Mouse (Mus musculus): Measurements from ENCODE around the gene Cand2. TPM values are rescaled to one million over a fixed set of nuclear protein-coding genes. Genes with fewer than 3 reads are reported as not detected.
"Not testable (repeated sequence)": the region's sequence is repeated elsewhere in the genome, so short reads cannot be mapped to it uniquely, and the experiment has no call there.

The Cand2 gene
- polyA plus RNA-seq, 1 experiment from 2014 or later = 66.9 TPM

DNA sequence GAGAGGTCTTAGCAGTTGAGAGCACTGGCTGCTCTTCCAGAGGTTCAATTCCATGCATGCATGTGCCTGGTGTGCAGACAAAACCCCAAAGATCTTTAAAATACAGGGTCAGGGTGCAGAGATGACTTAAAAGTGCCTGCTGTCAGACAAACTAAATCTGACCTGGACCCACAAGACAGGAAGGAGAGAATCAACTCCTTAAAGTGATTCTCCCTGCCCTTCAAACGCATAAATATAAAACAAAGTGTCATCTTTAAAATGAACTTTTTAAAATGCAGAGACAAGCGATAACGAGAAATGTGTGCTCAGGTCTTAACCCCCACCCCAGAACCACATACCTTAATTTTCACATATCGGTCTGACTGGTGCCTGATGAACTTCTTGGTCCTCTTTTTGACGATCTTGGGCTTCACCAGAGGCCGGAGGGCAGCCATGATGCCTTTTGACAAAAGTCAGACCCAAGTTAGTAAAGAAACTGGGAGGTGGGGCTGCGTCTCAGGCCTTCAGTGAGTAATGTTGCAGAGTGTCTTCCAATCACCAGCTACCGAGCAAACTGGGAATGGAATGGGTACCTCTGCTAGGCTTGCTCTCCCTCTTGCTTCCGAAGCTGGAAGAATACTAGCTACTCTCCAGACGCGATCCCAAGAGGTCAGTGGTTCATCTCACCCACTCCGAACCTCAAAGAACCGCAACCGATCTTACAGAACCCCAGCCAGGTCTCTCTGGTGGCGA is 33.3 kb downstream of the Cand2 start:
- Histone ChIP-seq H3K36me3 (peaks cover 49% of the 10 kb centered on the region), H3K4me1 (replicated peaks) (peaks cover 20% of the 10 kb centered on the region), H3K27ac (peak overlapping the region; percentile 99), H3K4me2 (peak overlapping the region; percentile 80), H3K4me3 (replicated peaks) (peak overlapping the region; percentile 94), H3K9me3 (no peaks in the 10 kb centered on the region), H3K27me3 (no peaks in the 10 kb centered on the region), H3K9ac (replicated peaks) (peak overlapping the region; percentile 99)
- no peak for ATAC-seq (ENCODE audit: insufficient number of reproducible peaks, insufficient read depth, low FRiP score, low TSS enrichment, low read depth)
- WGBS = 3% methylated on average over 15 of the region's 15 CpGs

DNA sequence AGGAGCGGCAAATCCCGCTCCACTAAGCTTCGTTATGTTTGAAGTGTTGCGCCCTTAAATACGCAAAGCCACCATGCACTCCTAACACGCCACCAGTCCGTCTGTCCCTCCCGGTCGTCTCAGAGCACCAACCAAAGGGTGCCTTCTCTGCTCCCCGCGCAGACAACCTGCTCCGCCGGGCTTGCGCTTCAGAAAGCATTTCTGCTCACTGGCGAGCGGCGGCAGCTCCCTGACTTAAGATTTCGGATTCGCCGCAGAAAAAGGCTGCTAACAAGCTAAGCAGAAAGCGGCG is 33.8 kb downstream of the Cand2 start:
- H3K4me2 ChIP-seq = peak overlapping the region; percentile 80
- no peaks in the 10 kb centered on the region for H3K27me3 ChIP-seq
- H3K4me3 ChIP-seq (replicated peaks) = peak overlapping the region; percentile 94
- WGBS = under 1% methylated on average over 22 of the region's 22 CpGs
- no peak for ATAC-seq (ENCODE audit: insufficient number of reproducible peaks, insufficient read depth, low FRiP score, low TSS enrichment, low read depth)
- H3K4me1 ChIP-seq (replicated peaks) = peaks cover 20% of the 10 kb centered on the region
- H3K27ac ChIP-seq = peak overlapping the region; percentile 99
- H3K9ac ChIP-seq (replicated peaks) = peak overlapping the region; percentile 99
- peaks cover 44% of the 10 kb centered on the region for H3K36me3 ChIP-seq
- no peaks in the 10 kb centered on the region for H3K9me3 ChIP-seq

DNA sequence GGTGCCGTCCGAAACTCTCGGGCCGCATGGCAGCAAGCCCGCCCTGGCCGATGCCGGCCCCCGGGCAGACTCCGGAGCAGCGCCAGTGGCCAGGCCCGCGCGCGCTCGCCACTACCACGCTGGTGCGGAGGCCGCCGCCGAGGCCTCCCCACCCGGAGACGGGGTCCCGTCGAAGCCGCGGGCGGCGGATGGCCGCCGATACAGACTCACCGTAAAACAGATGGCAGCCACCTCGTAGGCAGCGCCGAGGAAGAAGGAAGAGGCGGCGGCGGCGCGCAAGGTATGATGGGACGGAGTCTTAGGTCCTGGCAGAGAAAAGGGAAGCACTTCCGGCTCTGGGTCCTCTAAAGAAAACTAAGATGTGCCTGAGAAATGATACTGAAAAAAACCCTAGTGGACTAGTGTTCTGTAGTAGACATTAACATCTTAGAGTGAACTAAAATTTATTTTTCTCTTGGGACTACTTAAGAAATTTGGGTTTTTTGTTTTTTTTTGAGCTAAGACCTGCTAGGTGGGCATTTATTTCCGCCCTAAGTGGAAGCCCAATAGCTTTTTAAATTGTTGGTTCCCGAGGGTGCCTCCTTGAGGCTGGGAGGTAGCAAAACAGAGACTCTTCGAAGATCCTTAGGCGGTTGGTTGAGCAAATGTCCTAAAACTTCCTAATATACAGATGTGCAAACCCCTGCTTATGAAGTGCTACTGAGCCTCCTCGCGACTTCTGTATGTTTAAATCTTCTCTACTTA is 34.3 kb downstream of the Cand2 start, which contains the start of gene Rpl32:
Rpl32 (minus strand) TSS at position 260 of the 744 bp plus-strand sequence.
- Histone ChIP-seq H3K4me1 (replicated peaks) (peaks cover 20% of the 10 kb centered on the region), H3K4me2 (peak within 1 kb of the TSS; percentile 80), H3K27ac (peak within 1 kb of the TSS; percentile 99), H3K9ac (replicated peaks) (peak within 1 kb of the TSS; percentile 99), H3K27me3 (no peaks in the 10 kb centered on the region), H3K9me3 (no peaks in the 10 kb centered on the region), H3K36me3 (peaks cover 39% of the 10 kb centered on the region), H3K4me3 (replicated peaks) (peak within 1 kb of the TSS; percentile 94)
- ATAC-seq (ENCODE audit: insufficient number of reproducible peaks, insufficient read depth, low FRiP score, low TSS enrichment, low read depth) = peak; percentile 38; the same call in 1 of the 2 replicates
- under 1% methylated on average over 47 of the region's 47 CpGs for WGBS

DNA sequence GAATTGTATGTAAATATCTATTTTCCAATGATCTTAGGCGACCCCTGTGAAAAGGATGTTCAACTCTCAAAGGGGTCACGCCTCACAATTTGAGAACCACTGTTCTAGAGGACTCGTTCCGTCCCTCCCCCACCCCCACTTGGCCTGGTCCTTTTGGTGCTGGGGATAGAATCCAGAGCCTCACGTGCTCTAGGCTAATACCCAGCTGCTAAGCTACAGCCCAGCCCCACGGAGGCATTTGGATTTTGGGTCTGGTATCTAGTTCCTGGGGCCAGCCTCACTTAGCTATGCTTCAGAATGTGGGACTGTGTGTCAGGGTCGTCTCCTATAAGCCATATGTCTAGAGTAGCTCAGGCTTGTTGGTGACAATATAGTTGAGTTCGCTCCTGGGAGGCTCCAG is 37.3 kb downstream of the Cand2 start:
- H3K9me3 ChIP-seq = no peaks in the 10 kb centered on the region
- 76% methylated on average over 8 of the region's 8 CpGs for WGBS
- no peak for ATAC-seq (ENCODE audit: insufficient number of reproducible peaks, insufficient read depth, low FRiP score, low TSS enrichment, low read depth)

DNA sequence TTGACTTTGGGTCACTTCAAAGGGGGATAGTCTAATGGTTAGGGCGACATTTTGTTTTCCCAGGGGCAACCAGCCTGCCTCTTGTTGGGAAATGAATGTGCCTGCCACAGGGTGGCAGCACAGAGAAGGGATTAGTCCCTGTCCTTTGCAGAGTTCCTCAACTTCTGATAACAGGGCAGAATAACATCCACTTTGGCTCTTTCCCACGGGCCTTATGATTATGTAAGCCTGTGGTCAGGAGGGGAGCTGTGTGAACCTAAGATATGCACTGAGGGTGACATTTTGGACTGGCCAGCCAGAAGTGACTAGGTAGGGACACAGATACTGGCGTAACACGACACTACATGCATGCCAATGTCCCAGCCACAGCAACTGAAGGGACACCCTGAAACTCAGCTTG is 39.8 kb downstream of the Cand2 start:
- WGBS = 36% methylated on average over 4 of the region's 4 CpGs
- Histone ChIP-seq H3K4me3 (replicated peaks) (no peak overlapping the region), H3K4me2 (no peak overlapping the region), H3K27me3 (no peaks in the 10 kb centered on the region), H3K9ac (replicated peaks) (no peak overlapping the region), H3K9me3 (no peaks in the 10 kb centered on the region), H3K4me1 (replicated peaks) (no peaks in the 10 kb centered on the region), H3K36me3 (no peaks in the 10 kb centered on the region), H3K27ac (no peak overlapping the region)
- no peak for ATAC-seq (ENCODE audit: insufficient number of reproducible peaks, insufficient read depth, low FRiP score, low TSS enrichment, low read depth)

More for the DNA sequence above, 37.3 kb downstream of the Cand2 start:
- Histone ChIP-seq H3K36me3 (peaks cover 9% of the 10 kb centered on the region), H3K9ac (replicated peaks) (no peak overlapping the region), H3K4me3 (replicated peaks) (no peak overlapping the region), H3K27ac (no peak overlapping the region), H3K4me2 (no peak overlapping the region), H3K4me1 (replicated peaks) (peaks cover 10% of the 10 kb centered on the region), H3K27me3 (no peaks in the 10 kb centered on the region)

DNA sequence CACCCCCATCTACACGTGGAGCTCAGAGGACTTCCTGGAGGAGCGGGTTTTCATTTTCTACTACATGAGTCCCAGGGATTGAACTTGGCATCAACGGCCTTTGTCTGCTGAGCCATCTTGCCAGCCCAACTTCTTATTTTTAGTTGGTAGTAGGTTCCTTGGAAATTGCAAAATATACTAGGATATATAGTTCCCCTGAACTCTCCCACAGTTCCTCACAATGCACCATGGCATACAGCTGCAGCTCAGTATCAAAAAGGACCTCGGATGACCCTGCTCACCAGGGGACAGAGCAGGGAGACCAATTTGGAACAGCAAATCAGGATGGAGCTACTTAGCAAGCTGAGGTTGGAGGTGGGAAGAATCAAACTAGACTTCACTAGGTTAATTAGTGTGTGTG is 40.7 kb downstream of the Cand2 start:
- WGBS = 80% methylated on average over 4 of the region's 4 CpGs
- H3K4me3 ChIP-seq (replicated peaks) = no peak overlapping the region
- no peak for ATAC-seq (ENCODE audit: insufficient number of reproducible peaks, insufficient read depth, low FRiP score, low TSS enrichment, low read depth)
- no peaks in the 10 kb centered on the region for H3K36me3 ChIP-seq
- no peak overlapping the region for H3K4me2 ChIP-seq
- no peak overlapping the region for H3K9ac ChIP-seq (replicated peaks)
- no peaks in the 10 kb centered on the region for H3K27me3 ChIP-seq
- H3K9me3 ChIP-seq = no peaks in the 10 kb centered on the region
- no peak overlapping the region for H3K27ac ChIP-seq
- H3K4me1 ChIP-seq (replicated peaks) = 0 out of 2 replicates have a peak, but pooled peaks cover 2% of the 10 kb centered on the region

DNA sequence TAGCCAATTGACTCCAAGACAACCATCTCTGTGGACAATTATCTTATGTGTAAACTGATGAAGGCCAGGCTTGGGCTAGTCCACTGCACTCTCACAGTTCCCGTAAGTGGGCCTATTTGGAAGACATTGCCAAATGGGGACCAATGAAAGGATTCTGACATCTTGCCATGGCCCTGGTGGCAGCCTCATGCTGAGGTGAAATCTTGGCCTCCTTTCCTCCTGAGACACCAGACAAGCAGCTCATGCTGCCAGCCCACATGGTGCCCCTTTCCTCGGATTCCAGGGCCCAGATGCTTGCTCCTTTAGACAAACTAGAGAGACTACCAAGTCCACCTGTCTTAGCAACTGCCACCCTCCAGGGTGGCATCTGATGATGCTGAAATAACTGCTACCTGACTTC is 43.8 kb downstream of the Cand2 start:
- no peaks in the 10 kb centered on the region for H3K27me3 ChIP-seq
- H3K9ac ChIP-seq (replicated peaks) = no peak overlapping the region
- 59% methylated on average over 2 of the region's 2 CpGs for WGBS
- H3K4me3 ChIP-seq (replicated peaks) = no peak overlapping the region
- H3K36me3 ChIP-seq = no peaks in the 10 kb centered on the region
- no peaks in the 10 kb centered on the region for H3K9me3 ChIP-seq
- H3K4me1 ChIP-seq (replicated peaks) = 0 out of 2 replicates have a peak, but pooled peaks cover 3% of the 10 kb centered on the region
- H3K27ac ChIP-seq = no peak overlapping the region
- no peak overlapping the region for H3K4me2 ChIP-seq
- ATAC-seq (ENCODE audit: insufficient number of reproducible peaks, insufficient read depth, low FRiP score, low TSS enrichment, low read depth) = no peak

DNA sequence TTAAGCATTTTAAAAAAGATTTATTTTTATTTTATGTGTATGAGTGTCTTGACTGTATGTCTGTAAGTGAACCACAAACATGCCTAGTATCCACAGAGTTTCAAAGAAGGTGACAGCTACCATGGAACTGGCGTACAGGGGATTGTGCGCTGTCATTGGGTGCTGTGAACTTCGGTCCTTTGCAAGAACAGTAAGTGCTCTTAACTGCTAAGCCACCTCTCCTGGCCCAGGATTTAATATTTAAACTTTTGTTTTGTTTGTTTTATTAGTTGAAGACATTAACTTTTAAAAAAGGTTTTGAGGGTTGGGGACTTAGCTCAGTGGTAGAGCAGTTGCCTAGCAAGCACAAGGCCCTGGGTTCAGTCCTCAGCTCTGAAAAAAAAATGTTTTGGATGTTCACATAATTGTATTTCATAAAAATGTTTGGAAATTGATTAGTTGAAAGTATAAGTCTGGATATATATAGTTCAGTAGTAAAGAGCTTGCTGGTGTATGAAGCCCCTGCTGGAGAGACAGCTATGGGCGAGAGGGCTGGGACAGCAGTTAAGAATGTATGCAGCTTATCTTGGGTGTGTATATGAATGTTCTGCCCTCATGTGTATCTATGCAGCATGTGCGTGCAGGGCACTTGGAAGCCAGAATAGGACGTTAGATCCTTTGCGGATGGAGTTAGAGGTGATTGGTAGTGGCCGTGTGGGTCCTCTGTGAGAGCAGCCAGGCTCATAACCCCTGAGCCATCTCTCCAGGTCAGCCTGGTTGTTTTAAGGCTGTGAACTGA is 47.1 kb downstream of the Cand2 start:
- H3K4me2 ChIP-seq = no peak overlapping the region
- H3K27ac ChIP-seq = no peak overlapping the region
- no peaks in the 10 kb centered on the region for H3K9me3 ChIP-seq
- H3K36me3 ChIP-seq = no peaks in the 10 kb centered on the region
- no peaks in the 10 kb centered on the region for H3K27me3 ChIP-seq
- H3K9ac ChIP-seq (replicated peaks) = no peak overlapping the region
- H3K4me3 ChIP-seq (replicated peaks) = no peak overlapping the region
- H3K4me1 ChIP-seq (replicated peaks) = peaks cover 7% of the 10 kb centered on the region; the same call in 1 of the 2 replicates
- ATAC-seq (ENCODE audit: insufficient number of reproducible peaks, insufficient read depth, low FRiP score, low TSS enrichment, low read depth) = no peak
- WGBS = 88% methylated on average over 8 of the region's 8 CpGs

DNA sequence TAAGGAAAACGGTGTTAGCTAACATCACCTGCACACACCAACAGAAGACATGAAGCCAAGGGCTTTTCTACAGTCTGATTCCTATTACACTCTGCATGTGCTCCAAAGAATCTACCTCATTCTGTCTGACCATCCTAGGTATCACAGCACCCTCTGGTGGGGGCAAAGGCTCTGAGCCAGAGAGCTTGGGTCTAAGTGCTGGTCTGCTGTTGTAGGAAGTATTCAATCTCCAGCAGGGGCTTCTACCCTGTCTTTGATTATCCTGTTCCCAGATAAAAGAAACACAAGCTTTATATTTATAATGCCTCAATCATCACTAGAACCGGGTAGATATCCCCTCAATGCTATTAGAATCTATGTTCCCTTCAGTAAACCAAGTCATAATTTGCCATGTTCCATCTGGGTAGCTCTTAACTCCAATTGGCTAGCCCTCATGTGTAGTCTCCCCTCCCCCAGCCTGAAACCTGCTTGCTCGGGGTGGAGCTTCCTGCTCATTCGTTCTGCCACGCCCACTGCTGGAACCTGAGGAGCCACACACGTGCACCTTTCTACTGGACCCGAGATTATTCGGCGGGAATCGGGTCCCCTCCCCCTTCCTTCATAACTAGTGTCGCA is 49.6 kb downstream of the Cand2 start:
- peak overlapping the region; percentile 32 for H3K4me2 ChIP-seq
- H3K9ac ChIP-seq (replicated peaks) = not testable (repeated sequence)

DNA sequence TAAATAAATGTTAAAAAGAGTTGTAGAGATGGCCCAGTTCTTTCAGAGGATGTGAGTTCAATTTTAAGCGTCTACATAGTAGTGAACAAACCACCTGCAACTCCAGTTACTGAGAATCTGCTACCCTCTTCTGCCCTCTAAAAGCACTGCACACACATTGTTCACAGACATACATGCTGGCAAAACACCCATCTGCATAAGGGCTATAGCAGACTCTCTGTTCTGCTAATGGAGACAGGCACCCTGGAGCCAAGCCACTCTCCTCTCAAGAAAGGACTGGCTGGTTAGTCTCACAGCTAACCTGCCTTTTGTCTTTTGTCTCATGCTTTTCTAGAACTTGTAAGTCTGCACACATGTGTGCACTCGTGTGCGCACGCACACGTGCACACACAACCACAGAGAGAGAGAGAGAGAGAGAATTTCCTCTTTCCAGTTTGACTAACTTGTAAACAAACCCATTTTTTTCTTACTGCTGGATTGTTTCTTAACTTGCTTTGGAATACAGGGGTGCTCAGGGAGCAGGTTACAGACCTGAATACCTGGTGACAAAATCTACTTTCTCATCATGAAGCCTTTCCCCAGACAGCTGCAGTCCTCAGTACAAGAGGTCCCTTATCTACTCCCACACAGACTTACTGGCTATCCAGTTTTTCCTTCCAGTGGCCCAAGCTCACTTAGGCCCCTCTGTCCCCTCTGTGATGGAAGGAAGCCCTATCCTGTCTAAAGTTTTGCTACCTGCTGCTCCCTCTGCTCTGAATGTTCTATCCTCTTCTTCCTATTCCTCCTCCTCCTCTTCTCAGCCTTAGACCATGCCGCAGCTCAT is 56.7 kb downstream of the Cand2 start:
- no peak overlapping the region for H3K27ac ChIP-seq
- H3K9me3 ChIP-seq = no peaks in the 10 kb centered on the region
- no peak overlapping the region for H3K4me2 ChIP-seq
- H3K4me1 ChIP-seq (replicated peaks) = no peaks in the 10 kb centered on the region
- ATAC-seq (ENCODE audit: insufficient number of reproducible peaks, insufficient read depth, low FRiP score, low TSS enrichment, low read depth) = no peak
- no peak overlapping the region for H3K4me3 ChIP-seq (replicated peaks)
- WGBS = 85% methylated on average over 6 of the region's 6 CpGs
- H3K9ac ChIP-seq (replicated peaks) = no peak overlapping the region
- no peaks in the 10 kb centered on the region for H3K36me3 ChIP-seq
- H3K27me3 ChIP-seq = no peaks in the 10 kb centered on the region

More for the DNA sequence above, 49.6 kb downstream of the Cand2 start:
- 0% methylated on average over 5 of the region's 11 CpGs for WGBS
- not testable (repeated sequence) for H3K27me3 ChIP-seq; H3K4me3 ChIP-seq (replicated peaks); H3K4me1 ChIP-seq (replicated peaks); H3K9me3 ChIP-seq; H3K36me3 ChIP-seq
- peak overlapping the region; percentile 53; the same call in 1 of the 2 replicates for H3K27ac ChIP-seq
- peak; percentile 94 for ATAC-seq (ENCODE audit: insufficient number of reproducible peaks, insufficient read depth, low FRiP score, low TSS enrichment, low read depth)

Data from limb, embryonic 12.5 days (tissue).